Mouse (Mus musculus): ENCODE measurements around the gene Kdm5b. TPM values are rescaled to one million over a fixed set of nuclear protein-coding genes. Genes with fewer than 3 reads are reported as not detected.

Kdm5b gene
- polyA plus RNA-seq, 1 experiment from 2014 or later, result 84.0 TPM

DNA sequence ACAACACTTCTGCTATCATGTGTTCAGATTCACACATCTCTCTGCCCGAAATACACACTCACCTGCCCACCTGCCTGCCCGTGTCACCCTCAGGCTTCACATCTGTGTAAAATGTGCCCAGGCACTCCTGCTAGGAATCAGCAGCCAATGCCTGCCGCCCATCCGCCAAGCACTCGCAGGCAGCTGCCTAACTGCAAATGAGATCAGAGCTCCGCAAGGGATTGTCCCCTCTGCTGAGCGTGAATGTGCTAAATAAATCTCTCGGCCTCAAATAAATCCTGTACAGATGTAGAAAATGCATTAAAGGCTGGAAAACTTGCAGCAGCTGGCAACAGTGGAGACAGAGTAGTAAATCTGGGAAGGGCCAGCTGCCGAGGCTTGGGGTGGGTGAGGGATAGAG lies 122.5 kb downstream of the Kdm5b start:
- Histone ChIP-seq H3K36me3 (replicated peaks; ENCODE audit: control insufficient read depth, insufficient read depth, low read depth, low read length) (no peaks in the 10 kb centered on the region), H3K27me3 (ENCODE audit: control insufficient read depth, insufficient read depth, low read length) (no peaks in the 10 kb centered on the region), H3K4me3 (ENCODE audit: low read depth, low read length) (no peak overlapping the region), H3K9ac (replicated peaks; ENCODE audit: low read length) (no peak overlapping the region), H3K4me2 (ENCODE audit: low read depth, low read length) (no peak overlapping the region), H3K27ac (replicated peaks; ENCODE audit: low read depth, low read length) (no peak overlapping the region), H3K9me3 (replicated peaks; ENCODE audit: control insufficient read depth, low read length) (no peaks in the 10 kb centered on the region), H3K4me1 (ENCODE audit: control insufficient read depth, insufficient read depth, low read length) (no peaks in the 10 kb centered on the region)
- no peak for ATAC-seq (replicated peaks; ENCODE audit: insufficient number of reproducible peaks, low FRiP score, low TSS enrichment, low read depth)
- WGBS, result 67% methylated on average over 9 of the region's 9 CpGs
- no peak for DNase-seq (ENCODE audit: low spot score)

Other genes with a start within 250 kb of the Kdm5b start
- 1.9 and 2.2 TPM in 2 replicates for gene Ppfia4, start 227.2 kb upstream of the Kdm5b start, polyA plus RNA-seq (2014; fragmentation: Nextera tagmentation; extraction: Ambion mirVana)
- gene Tmem183a, start 198.2 kb upstream of the Kdm5b start, polyA plus RNA-seq (2014; fragmentation: Nextera tagmentation; extraction: Ambion mirVana), result 128 and 133 TPM in 2 replicates
- not detected in 2 replicates for gene 4933406M09Rik, start 174.2 kb upstream of the Kdm5b start, polyA plus RNA-seq (2014; fragmentation: Nextera tagmentation; extraction: Ambion mirVana)
- gene Cyb5r1, start 154.6 kb upstream of the Kdm5b start, polyA plus RNA-seq (2014; fragmentation: Nextera tagmentation; extraction: Ambion mirVana), result 25.0 and 32.2 TPM in 2 replicates
- gene Adipor1, start 144.8 kb upstream of the Kdm5b start, polyA plus RNA-seq (2014; fragmentation: Nextera tagmentation; extraction: Ambion mirVana), result 82.9 and 86.7 TPM in 2 replicates
- 33.8 and 35.3 TPM in 2 replicates for gene Klhl12, start 104.6 kb upstream of the Kdm5b start, polyA plus RNA-seq (2014; fragmentation: Nextera tagmentation; extraction: Ambion mirVana)
- 43.7 and 47.8 TPM in 2 replicates for gene Rabif, start 65.5 kb upstream of the Kdm5b start, polyA plus RNA-seq (2014; fragmentation: Nextera tagmentation; extraction: Ambion mirVana)
- gene Mgat4e, start 10.5 kb upstream of the Kdm5b start, polyA plus RNA-seq (2014; fragmentation: Nextera tagmentation; extraction: Ambion mirVana), result not detected in 2 replicates
- gene Syt2, start 86.5 kb downstream of the Kdm5b start, polyA plus RNA-seq (2014; fragmentation: Nextera tagmentation; extraction: Ambion mirVana), result 0.80 and 3.2 TPM in 2 replicates